Mouse (Mus musculus) hindbrain, embryonic 11.5 days (tissue): ENCODE data around the gene Rnf144a. TPM values are rescaled to one million over a fixed set of nuclear protein-coding genes. Genes with fewer than 3 reads are reported as not detected.

Source experiments
- ATAC-seq: fragments of 200-750 bp; cut with Nextera tagmentation; 2 replicates; pipeline ENCODE4 v1.8.0; 2017; ENCODE audit warnings: mild to moderate bottlenecking, moderate TSS enrichment, moderate library complexity; ENCODE audit not compliant: low FRiP score
- DNase-seq: peaks from one replicate; pipeline ENCODE4 v3.0.0-alpha.2; 2015; ENCODE audit warnings: low spot score
- H3K27ac ChIP-seq: fragments of 300-500 bp; sonication (generic); 2 replicates; pipeline ENCODE4 v1.5.1; 2014; ENCODE audit warnings: mild to moderate bottlenecking, low read depth, low read length
- H3K27me3 ChIP-seq: fragments of 300-500 bp; sonication (generic); 2 replicates; pipeline ENCODE4 v1.6.1; 2014; ENCODE audit warnings: mild to moderate bottlenecking, low read length, moderate library complexity, mixed read lengths; ENCODE audit not compliant: control insufficient read depth, insufficient read depth
- H3K36me3 ChIP-seq: fragments of 300-500 bp; sonication (generic); 2 replicates; pipeline ENCODE4 v1.6.1; 2014; ENCODE audit warnings: mild to moderate bottlenecking, low read length, moderate library complexity, mixed read lengths; ENCODE audit not compliant: control insufficient read depth, insufficient read depth
- H3K4me1 ChIP-seq: fragments of 300-500 bp; sonication (generic); replicated peaks from 2 replicates; pipeline ENCODE4 v1.6.1; 2014; ENCODE audit warnings: low read length, mixed read lengths; ENCODE audit not compliant: control insufficient read depth, insufficient read depth
- H3K4me2 ChIP-seq: fragments of 300-500 bp; sonication (generic); replicated peaks from 2 replicates; pipeline ENCODE4 v1.6.1; 2014; ENCODE audit warnings: mild to moderate bottlenecking, low read depth, low read length
- H3K4me3 ChIP-seq: fragments of 300-500 bp; sonication (generic); 2 replicates; pipeline ENCODE4 v1.5.1; 2014; ENCODE audit warnings: low read depth, low read length
- H3K9ac ChIP-seq: fragments of 300-500 bp; sonication (generic); 2 replicates; pipeline ENCODE4 v1.6.1; 2014; ENCODE audit warnings: low read depth, low read length
- H3K9me3 ChIP-seq: fragments of 300-500 bp; sonication (generic); 2 replicates; pipeline ENCODE4 v1.6.1; 2016; ENCODE audit warnings: low read length; ENCODE audit not compliant: control insufficient read depth
- WGBS: fragments of 180-500 bp; shearing (Covaris S2); extraction: QIAGEN DNeasy Blood & Tissue Kit; methylation state at CpG from one replicate; pipeline ENCODE4 v1.1.7; 2014; 5-methylcytosine and 5-hydroxymethylcytosine counted together
- polyA plus RNA-seq: library from polyadenylated mRNA; unstranded; fragments of >200 nt; fragmentation: Nextera tagmentation; extraction: Ambion mirVana; gene quantifications from 2 replicates; pipeline ENCODE4 v1.2.1, GENCODE M21; 2014

Gene Rnf144a
- polyA plus RNA-seq, 1 experiment from 2014 or later, result 30.8 TPM

DNA sequence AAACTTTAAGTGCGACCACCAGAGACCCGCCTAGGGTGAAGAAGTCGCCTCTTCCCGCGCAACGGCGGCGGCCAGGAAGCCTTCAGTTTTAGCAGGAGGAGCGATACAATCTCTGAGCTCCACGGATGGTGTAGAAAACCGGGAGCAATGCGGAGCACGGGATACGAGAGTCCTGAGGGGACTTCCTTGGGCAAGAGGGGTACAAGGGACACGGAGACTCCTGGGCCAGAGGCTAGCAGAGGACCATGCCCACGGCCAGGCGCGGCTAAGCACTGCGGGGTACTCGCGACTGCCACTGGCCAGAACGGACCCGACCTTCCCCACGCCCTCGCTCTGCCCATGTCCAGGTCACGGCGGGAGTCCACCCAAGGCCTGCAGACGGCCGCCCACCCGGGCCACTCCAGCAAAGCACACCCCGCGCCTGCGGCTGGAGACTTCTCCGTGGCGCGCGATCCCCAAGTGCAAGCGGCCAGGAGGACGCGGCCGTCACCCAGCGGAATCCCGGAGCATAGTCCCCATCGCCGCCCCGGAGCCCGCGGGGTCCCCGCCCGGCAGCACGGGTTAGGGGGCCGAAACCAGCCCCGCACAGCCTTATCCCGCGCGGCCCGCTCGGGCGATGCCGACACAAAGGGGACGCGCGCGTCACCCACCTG lies 477 bp downstream of the Rnf144a start:
- ATAC-seq, result peak; percentile 85
- WGBS, result under 1% methylated on average over 46 of the region's 64 CpGs
- Histone ChIP-seq H3K27me3 (no peaks in the 10 kb centered on the region), H3K36me3 (no peaks in the 10 kb centered on the region), H3K4me1 (peaks cover 9% of the 10 kb centered on the region), H3K27ac (peak overlapping the region; percentile 76), H3K4me2 (peak overlapping the region; percentile 45), H3K9ac (peak overlapping the region; percentile 99), H3K9me3 (no peaks in the 10 kb centered on the region), H3K4me3 (peak overlapping the region; percentile 96)
- DNase-seq, result peak; percentile 67

GRCm38 (mm10) chr12:26413961-26414411 lies 1.1 kb downstream of the Rnf144a start:
- no peak overlapping the region for H3K27ac ChIP-seq
- ATAC-seq, result peak; percentile 16; the same call in 1 of the 2 replicates
- WGBS, result 3% methylated on average over 8 of the region's 8 CpGs

DNA sequence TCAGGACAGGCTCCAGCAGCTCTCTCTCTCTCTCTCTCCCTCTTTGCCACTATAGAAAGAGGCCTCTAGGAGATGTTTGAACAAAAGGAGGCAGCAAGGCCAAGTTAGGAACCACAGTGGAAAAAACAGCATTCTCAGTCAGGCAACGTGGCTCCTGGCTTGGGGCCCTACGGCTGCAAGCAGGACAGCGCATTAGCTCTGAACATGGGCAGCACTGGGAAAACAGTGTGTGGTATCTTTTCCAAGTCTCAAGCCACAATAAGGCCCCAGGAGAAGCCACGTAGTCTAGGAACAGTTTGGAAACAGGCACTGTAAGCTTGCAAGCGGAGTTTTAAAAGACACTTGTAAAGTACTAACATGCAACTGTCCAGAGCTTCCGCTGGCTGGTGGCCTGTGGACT lies 2.3 kb downstream of the Rnf144a start:
- Histone ChIP-seq H3K4me3 (no peak overlapping the region), H3K36me3 (no peaks in the 10 kb centered on the region), H3K9ac (no peak overlapping the region), H3K4me2 (no peak overlapping the region), H3K4me1 (peaks cover 9% of the 10 kb centered on the region), H3K27me3 (no peaks in the 10 kb centered on the region), H3K9me3 (no peaks in the 10 kb centered on the region), H3K27ac (no peak overlapping the region)
- ATAC-seq (no peak), DNase-seq (no peak)
- 85% methylated on average over 6 of the region's 6 CpGs for WGBS

More at GRCm38 (mm10) chr12:26413961-26414411, 1.1 kb downstream of the Rnf144a start:
- Histone ChIP-seq H3K4me1 (peaks cover 9% of the 10 kb centered on the region), H3K27me3 (no peaks in the 10 kb centered on the region), H3K4me2 (peak overlapping the region; percentile 45), H3K9me3 (no peaks in the 10 kb centered on the region), H3K36me3 (no peaks in the 10 kb centered on the region), H3K4me3 (peak overlapping the region; percentile 96), H3K9ac (peak overlapping the region; percentile 99)
- DNase-seq, result no peak

DNA sequence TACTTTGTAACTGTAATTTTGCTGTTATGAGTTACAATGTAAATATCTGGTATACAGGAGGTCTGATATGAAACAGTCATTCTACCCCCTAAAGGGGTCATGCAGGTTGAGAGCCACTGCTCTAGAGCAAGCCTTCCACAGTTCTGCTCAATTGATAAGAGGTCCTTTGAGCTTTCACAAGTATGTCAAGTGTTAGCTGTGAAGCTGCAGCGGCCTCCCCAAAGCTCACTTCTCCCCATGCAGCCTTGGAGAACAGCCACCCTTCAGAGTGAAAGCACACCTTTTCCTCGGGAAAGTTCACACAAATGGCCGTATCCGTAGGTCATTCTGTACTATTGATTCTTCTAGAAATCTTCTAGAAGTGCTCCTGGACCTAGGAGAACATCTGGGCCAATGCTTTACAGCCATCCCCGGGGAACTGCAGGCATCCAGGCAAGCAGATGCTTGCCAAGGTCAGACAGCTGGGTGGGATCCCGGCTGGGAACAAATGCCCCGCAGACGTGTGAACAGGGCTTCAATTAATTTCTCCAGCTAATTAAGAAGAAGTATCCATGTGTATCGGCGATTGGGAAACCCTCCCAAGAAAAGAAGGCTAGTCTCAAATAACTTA lies 3.1 kb downstream of the Rnf144a start:
- Histone ChIP-seq H3K27ac (no peak overlapping the region), H3K4me2 (no peak overlapping the region)
- 77% methylated on average over 10 of the region's 10 CpGs for WGBS

DNA sequence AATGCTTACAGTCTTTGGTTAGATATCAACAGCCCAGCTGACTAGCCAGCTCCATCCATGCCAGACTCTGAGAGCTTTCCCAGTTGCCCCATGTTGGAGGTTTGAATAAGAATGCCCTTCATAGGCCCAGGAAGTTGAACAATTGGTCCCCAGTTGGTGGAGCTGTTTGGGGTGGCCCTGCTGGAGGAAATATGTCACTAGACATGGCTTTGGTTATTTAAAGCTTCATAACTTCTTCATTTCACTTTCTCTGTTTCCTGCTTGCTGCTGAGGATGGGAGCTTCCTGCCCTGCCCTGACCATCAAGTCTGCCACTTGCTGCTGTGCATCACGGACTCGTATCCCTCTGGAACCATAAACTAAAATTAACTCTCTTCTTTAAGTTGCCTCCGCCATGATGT lies 4.6 kb downstream of the Rnf144a start:
- H3K4me3 ChIP-seq, result no peak overlapping the region
- no peak overlapping the region for H3K27ac ChIP-seq
- 93% methylated on average over 3 of the region's 3 CpGs for WGBS
- no peak overlapping the region for H3K4me2 ChIP-seq
- DNase-seq (no peak), ATAC-seq (no peak)
- H3K9me3 ChIP-seq, result no peaks in the 10 kb centered on the region
- H3K4me1 ChIP-seq, result peaks cover 9% of the 10 kb centered on the region
- H3K9ac ChIP-seq, result no peak overlapping the region
- H3K36me3 ChIP-seq, result no peaks in the 10 kb centered on the region
- no peaks in the 10 kb centered on the region for H3K27me3 ChIP-seq

More for the DNA sequence above, 3.1 kb downstream of the Rnf144a start:
- Histone ChIP-seq H3K36me3 (no peaks in the 10 kb centered on the region), H3K4me1 (peaks cover 9% of the 10 kb centered on the region), H3K27me3 (no peaks in the 10 kb centered on the region), H3K9ac (no peak overlapping the region), H3K4me3 (no peak overlapping the region), H3K9me3 (no peaks in the 10 kb centered on the region)
- ATAC-seq, result no peak
- no peak for DNase-seq

DNA sequence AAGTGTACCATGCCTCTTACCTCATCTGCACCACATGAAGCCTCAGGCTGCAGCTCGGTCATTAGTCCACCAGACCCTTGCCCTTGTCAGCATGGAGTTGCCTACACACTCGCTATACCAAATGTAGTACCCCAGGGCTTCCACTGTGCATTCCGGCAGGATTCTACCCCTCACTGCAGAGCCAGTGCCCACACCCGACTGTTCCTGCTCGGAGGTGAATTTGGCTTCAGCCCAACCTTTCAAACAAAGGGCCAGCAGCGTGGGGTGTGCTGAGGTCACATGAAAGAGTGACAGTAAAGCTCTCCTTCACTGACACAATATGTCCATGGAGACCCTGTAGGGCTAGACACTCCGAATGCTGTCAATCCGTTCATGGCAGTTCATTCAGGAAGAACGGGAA lies 6.3 kb downstream of the Rnf144a start:
- no peak for ATAC-seq
- Histone ChIP-seq H3K27ac (no peak overlapping the region), H3K4me2 (no peak overlapping the region), H3K9ac (no peak overlapping the region), H3K36me3 (no peaks in the 10 kb centered on the region), H3K4me1 (peaks cover 7% of the 10 kb centered on the region), H3K4me3 (no peak overlapping the region), H3K27me3 (no peaks in the 10 kb centered on the region), H3K9me3 (no peaks in the 10 kb centered on the region)
- 71% methylated on average over 9 of the region's 9 CpGs for WGBS
- no peak for DNase-seq

DNA sequence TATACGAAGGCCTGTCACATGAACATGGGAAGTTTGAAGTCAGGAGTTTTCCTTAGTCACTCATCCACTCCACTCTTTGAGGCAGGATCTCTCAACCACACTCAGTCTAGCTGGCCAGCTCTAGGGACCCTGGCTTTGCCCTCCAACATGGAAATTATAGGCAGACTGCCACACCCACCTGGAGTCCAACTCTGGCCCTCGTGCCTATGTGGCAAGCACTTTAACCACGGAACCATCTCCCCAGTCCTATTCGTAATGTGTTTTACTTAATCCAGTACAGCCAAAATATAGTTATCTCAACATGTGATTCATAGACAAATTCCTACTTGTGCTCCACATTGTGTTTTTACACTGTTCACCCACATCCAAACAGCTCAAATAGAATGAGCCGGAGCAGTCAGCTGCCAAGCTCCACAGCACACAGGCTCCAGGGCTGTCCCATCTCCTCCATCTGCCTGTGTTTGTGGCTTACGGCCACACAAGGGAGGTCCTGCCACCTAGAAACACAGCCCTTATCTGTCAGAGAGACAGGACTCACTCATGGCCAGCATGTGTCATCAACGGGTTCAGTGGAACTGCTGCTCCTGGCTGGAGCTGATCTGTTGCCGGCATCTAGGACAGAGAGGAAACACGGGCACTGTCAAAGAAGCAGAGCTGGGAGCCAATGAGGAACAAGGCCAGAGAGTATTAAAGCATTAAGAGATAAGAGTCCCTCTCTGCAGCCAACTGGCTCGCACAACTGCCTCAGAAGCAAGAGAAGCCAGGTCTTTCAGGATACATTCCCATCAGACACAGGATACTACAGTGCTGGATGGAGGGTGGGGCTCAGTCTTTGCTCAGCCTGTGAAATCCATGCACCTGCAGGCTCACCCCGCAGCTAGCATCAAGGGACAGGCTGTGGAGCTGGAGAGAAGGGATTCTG lies 10.0 kb downstream of the Rnf144a start:
- DNase-seq, result no peak
- no peaks in the 10 kb centered on the region for H3K27me3 ChIP-seq
- H3K36me3 ChIP-seq, result peaks cover 5% of the 10 kb centered on the region
- H3K9ac ChIP-seq, result no peak overlapping the region
- WGBS, result 87% methylated on average over 11 of the region's 11 CpGs
- H3K27ac ChIP-seq, result no peak overlapping the region
- no peak overlapping the region for H3K4me2 ChIP-seq
- H3K4me3 ChIP-seq, result no peak overlapping the region
- no peaks in the 10 kb centered on the region for H3K4me1 ChIP-seq
- no peak for ATAC-seq
- no peaks in the 10 kb centered on the region for H3K9me3 ChIP-seq

DNA sequence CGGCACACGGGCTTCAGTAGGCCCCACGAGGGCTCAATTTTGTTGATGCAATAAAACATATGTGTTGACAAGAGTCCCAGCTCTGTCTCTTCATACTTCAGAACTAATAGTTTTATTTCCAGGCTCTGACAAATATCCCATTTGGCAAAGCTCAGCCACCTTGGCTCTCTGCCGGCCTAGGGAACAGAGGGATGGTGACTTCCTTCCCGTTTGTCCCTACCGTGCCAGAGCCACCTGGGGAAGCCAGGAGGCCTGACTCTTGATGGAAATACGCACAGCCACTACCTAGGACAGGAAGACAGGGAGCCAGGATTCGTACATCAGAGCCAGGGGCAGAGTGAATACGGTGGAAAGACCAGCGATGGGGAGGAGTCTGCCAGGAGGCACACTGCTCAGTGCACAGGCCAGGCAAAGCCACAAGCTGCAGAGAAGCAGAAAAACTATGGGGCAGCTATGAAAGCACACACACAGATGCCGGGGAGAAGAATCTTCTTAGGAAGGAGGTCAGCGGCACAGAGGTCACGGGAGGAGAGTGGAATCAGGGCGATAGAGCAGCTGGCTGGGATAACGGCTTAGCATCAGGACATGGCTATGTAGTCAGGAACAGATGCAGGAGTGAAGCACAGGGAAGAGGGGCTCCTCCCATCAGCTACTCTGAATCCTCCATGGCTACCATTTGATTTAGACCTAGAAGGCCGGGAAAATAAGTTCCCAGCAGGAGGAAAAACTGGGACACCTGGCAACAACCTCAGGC lies 11.5 kb downstream of the Rnf144a start:
- ATAC-seq (no peak), DNase-seq (no peak)
- WGBS, result 89% methylated on average over 16 of the region's 16 CpGs
- Histone ChIP-seq H3K4me3 (no peak overlapping the region), H3K4me1 (no peaks in the 10 kb centered on the region), H3K36me3 (peaks cover 5% of the 10 kb centered on the region), H3K27ac (no peak overlapping the region), H3K9ac (no peak overlapping the region), H3K9me3 (no peaks in the 10 kb centered on the region), H3K27me3 (no peaks in the 10 kb centered on the region), H3K4me2 (no peak overlapping the region)
